Mouse (Mus musculus) left cerebral cortex, postnatal 36 days (tissue): Measurements from ENCODE around the gene Alkbh7. TPM values are rescaled to one million over a fixed set of nuclear protein-coding genes. Genes with fewer than 3 reads are reported as not detected.

Source experiments
- DNase-seq, 2 experiments: peaks; one replicate each; pipeline ENCODE4 v3.0.0; 2021 to 2022; ENCODE audit warnings: low spot score in 2 of 2, mixed read lengths in 1 of 2
- intact Hi-C: fragments of 180-260 bp; cut with DNase I; formaldehyde crosslinking; loops from one replicate; pipeline ENCODE4 v1.15.1; 2025
- total RNA-seq, 2 experiments: library from RNA; stranded (reverse); gene quantifications; 2 replicates each; pipeline ENCODE4 v1.2.3; 2021

Alkbh7 gene
- total RNA-seq: 10 to 100 TPM; 20.5 to 26.2 TPM

GRCm38 (mm10) chr17:56997029-56997667, at the start of gene Alkbh7:
TSS of gene Alkbh7 (plus strand) at chr17:56997339.
- DNase-seq: peak; percentile 92 to 93
- intact Hi-C loops: loop anchor here (5.0 to 10.0 kb wide), 2 partner anchors 90 to 168 kb away; no protein-coding TSS in a partner anchor

GRCm38 (mm10) chr17:56950915-56951314, 46.2 kb upstream of the Alkbh7 start:
- DNase-seq: no peak
- intact Hi-C loops: no loop called here

DNA sequence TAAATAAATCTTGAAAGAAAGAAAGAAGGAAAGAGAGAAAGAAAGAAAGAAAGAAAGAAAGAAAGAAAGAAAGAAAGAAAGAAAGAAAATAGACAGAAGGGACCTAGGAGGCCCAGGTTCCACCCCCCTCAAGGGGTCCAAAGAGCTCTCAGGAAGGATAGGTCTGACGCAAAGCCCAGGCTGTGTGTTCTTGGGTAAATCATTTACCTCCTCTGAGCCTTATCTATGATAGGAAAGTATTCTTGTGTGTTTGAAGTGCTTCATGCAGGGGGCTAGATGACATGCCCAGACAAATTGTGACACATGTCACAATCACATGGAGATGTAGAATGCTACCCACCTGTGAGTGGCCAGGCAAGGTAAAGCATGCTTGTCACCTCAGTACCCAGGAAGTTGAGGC, 44.5 kb upstream of the Alkbh7 start:
- intact Hi-C loops: no loop called here
- DNase-seq: no peak

DNA sequence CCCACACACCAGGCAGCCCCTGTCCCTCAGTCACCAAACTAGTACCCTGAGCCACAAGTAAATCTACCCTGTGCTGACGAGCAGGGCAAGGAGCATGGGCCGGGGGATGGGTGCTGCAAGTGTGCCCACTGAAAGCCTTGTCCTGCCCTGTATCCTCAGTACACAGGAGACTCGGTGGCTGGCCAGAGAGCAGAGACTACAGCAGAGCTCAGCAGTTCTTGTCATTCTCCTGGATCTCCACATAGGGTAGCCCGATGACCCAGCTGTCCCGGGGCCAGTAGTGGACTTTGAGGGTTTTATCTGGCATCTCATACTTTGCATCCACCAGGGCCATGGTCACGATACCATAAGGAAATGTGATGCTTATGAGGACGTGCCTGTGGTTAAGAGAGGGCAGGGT, 42.3 kb upstream of the Alkbh7 start:
- DNase-seq: no peak
- intact Hi-C loops: no loop called here

GRCm38 (mm10) chr17:56957763-56958429, 39.2 kb upstream of the Alkbh7 start:
- no peak for DNase-seq
- intact Hi-C loops: no loop called here

- DNase-seq: no peak
- intact Hi-C loops: no loop called here
Measured at GRCm38 (mm10) chr17:56958667-56959066, 38.5 kb upstream of the Alkbh7 start.

- no peak for DNase-seq
- intact Hi-C loops: no loop called here
Measured at GRCm38 (mm10) chr17:56961880-56962279, 35.3 kb upstream of the Alkbh7 start.

DNA sequence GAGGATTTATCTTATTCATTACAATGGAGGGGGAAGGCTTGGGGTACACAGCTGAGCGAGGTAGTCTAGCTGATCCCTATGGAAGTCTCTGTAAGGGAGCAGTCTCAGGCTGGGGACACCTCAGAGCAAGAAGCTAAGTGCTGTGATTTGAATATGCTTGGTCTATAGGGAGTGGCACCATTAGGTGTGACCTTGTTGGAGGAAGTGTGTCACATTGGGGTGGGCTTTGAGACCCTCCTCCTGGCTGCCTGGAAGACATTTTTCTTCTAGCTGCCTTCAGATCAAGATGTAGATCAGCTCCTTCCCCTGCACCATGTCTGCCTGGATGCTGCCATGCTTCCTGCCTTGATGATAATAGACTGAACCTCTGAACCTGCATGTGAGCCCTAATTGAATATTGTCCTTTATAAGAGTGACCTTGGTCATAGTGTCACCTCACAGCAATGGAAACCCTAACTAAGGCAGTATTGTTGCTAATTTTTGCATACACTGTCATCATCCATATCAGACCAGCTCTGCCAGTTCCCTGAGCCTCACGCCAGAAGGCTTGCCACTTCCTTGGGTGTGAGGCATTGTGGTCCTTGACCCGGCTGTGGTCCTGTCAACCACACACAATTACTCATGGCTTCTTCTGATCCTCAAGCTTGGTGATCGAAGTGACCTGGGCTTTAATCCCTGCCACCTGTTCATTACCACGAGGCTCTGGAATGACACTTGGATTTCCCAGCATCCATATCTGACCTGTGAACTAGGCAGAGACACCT, 34.3 kb upstream of the Alkbh7 start:
- intact Hi-C loops: no loop called here
- no peak for DNase-seq

- no peak for DNase-seq
- intact Hi-C loops: no loop called here
Measured at GRCm38 (mm10) chr17:56963646-56964045, 33.5 kb upstream of the Alkbh7 start.

- DNase-seq: no peak
- intact Hi-C loops: no loop called here
Measured at GRCm38 (mm10) chr17:56969321-56969720, 27.8 kb upstream of the Alkbh7 start.

- no peak for DNase-seq
- intact Hi-C loops: no loop called here
Measured at GRCm38 (mm10) chr17:56970081-56970480, 27.1 kb upstream of the Alkbh7 start.

- DNase-seq: no peak
- intact Hi-C loops: no loop called here
Measured at GRCm38 (mm10) chr17:56973956-56974707, 23.0 kb upstream of the Alkbh7 start.

- intact Hi-C loops: no loop called here
- DNase-seq: no peak
Measured at GRCm38 (mm10) chr17:56974708-56975240, 22.4 kb upstream of the Alkbh7 start.

DNA sequence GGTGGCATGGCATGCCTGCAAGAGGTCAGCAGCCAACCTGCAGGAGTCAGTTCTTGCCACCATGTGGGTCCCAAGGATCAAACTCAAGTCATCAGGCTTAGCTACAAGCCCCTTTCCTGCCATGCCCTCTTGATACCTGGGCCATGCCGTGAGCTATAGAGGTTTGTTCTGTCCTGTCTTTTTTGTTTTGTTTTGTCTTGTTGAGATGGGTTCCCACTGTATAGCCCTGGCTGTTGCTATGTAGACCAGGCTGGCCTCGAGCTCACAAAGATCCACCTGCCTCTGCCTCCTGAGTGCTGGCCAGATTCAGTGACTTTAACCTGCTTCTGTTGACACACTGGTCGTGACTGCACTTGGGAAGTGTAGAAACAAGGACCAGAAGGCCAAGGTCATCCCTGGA, 21.7 kb upstream of the Alkbh7 start:
- intact Hi-C loops: no loop called here
- no peak for DNase-seq

GRCm38 (mm10) chr17:56976531-56977390, 20.4 kb upstream of the Alkbh7 start:
- intact Hi-C loops: no loop called here

GRCm38 (mm10) chr17:56979524-56979923, 17.6 kb upstream of the Alkbh7 start:
- intact Hi-C loops: no loop called here

More at GRCm38 (mm10) chr17:56976531-56977390, 20.4 kb upstream of the Alkbh7 start:
- DNase-seq: no peak

GRCm38 (mm10) chr17:56981049-56981448, 16.1 kb upstream of the Alkbh7 start:
- no peak for DNase-seq
- intact Hi-C loops: loop anchor here (10.0 kb wide), 1 partner anchor 176 kb away; no protein-coding TSS in a partner anchor

More at GRCm38 (mm10) chr17:56979524-56979923, 17.6 kb upstream of the Alkbh7 start:
- DNase-seq: no peak

GRCm38 (mm10) chr17:56982013-56982412, 15.1 kb upstream of the Alkbh7 start, which contains the start of gene Acer1:
TSS of gene Acer1 (minus strand) at chr17:56982126.
- no peak for DNase-seq
- intact Hi-C loops: loop anchor here (10.0 kb wide), 1 partner anchor 177 kb away; no protein-coding TSS in a partner anchor
